Mouse (Mus musculus): ENCODE results near the gene Thpo.

Gene Thpo

GRCm38 (mm10) chr16:20733731-20734730 lies at the start of gene Thpo:
Gene Thpo, minus strand, starts transcription at chr16:20734511.
- peak; percentile 53 for DNase-seq (ENCODE audit: low read depth, low spot score)

GRCm38 (mm10) chr16:20783891-20784290 lies 49.6 kb upstream of the Thpo start:
- DNase-seq (ENCODE audit: low read depth, low spot score) = no peak

- no peak for DNase-seq (ENCODE audit: low read depth, low spot score)
These were observed 46.9 kb upstream of the Thpo start for GRCm38 (mm10) chr16:20781101-20781630.

- DNase-seq (ENCODE audit: low read depth, low spot score) = no peak
These were observed 45.5 kb upstream of the Thpo start for GRCm38 (mm10) chr16:20779846-20780245.

- no peak for DNase-seq (ENCODE audit: low read depth, low spot score)
These were observed 40.7 kb upstream of the Thpo start for GRCm38 (mm10) chr16:20775021-20775420.

- DNase-seq (ENCODE audit: low read depth, low spot score) = peak; percentile 94
These were observed 30.9 kb upstream of the Thpo start for GRCm38 (mm10) chr16:20765244-20765643.

- DNase-seq (ENCODE audit: low read depth, low spot score) = peak; percentile 30
These were observed 27.4 kb upstream of the Thpo start for GRCm38 (mm10) chr16:20761681-20762080.

GRCm38 (mm10) chr16:20757385-20757784 lies 23.1 kb upstream of the Thpo start:
- DNase-seq (ENCODE audit: low read depth, low spot score) = no peak

- no peak for DNase-seq (ENCODE audit: low read depth, low spot score)
These were observed 21.7 kb upstream of the Thpo start for GRCm38 (mm10) chr16:20756052-20756451.

GRCm38 (mm10) chr16:20750518-20750917 lies 16.2 kb upstream of the Thpo start:
- no peak for DNase-seq (ENCODE audit: low read depth, low spot score)

- DNase-seq (ENCODE audit: low read depth, low spot score) = no peak
These were observed 12.3 kb upstream of the Thpo start for GRCm38 (mm10) chr16:20746641-20747040.

- DNase-seq (ENCODE audit: low read depth, low spot score) = no peak
These were observed 5.5 kb upstream of the Thpo start for GRCm38 (mm10) chr16:20739845-20740244.

- no peak for DNase-seq (ENCODE audit: low read depth, low spot score)
These were observed 2.5 kb upstream of the Thpo start for GRCm38 (mm10) chr16:20736823-20737222.

GRCm38 (mm10) chr16:20736168-20736567 lies 1.9 kb upstream of the Thpo start:
- no peak for DNase-seq (ENCODE audit: low read depth, low spot score)

- no peak for DNase-seq (ENCODE audit: low read depth, low spot score)
These were observed 1.3 kb upstream of the Thpo start for GRCm38 (mm10) chr16:20735651-20736050.

GRCm38 (mm10) chr16:20732925-20733730 lies 1.2 kb downstream of the Thpo start, which contains the start of gene Chrd:
Gene Chrd, plus strand, starts transcription at chr16:20733127.
- peak; percentile 63 for DNase-seq (ENCODE audit: low read depth, low spot score)

- peak; percentile 37 for DNase-seq (ENCODE audit: low read depth, low spot score)
These were observed 1.9 kb downstream of the Thpo start for GRCm38 (mm10) chr16:20732251-20732924.

GRCm38 (mm10) chr16:20731688-20732087 lies 2.6 kb downstream of the Thpo start:
- DNase-seq (ENCODE audit: low read depth, low spot score) = no peak

- DNase-seq (ENCODE audit: low read depth, low spot score) = peak; percentile 49
These were observed 4.0 kb downstream of the Thpo start for GRCm38 (mm10) chr16:20730293-20730711.

- no peak for DNase-seq (ENCODE audit: low read depth, low spot score)
These were observed 7.9 kb downstream of the Thpo start for GRCm38 (mm10) chr16:20726384-20726783.

GRCm38 (mm10) chr16:20725750-20726149 lies 8.6 kb downstream of the Thpo start:
- DNase-seq (ENCODE audit: low read depth, low spot score) = no peak

All from ZHBTc4 (cell line).